In the genomic region with DNA sequence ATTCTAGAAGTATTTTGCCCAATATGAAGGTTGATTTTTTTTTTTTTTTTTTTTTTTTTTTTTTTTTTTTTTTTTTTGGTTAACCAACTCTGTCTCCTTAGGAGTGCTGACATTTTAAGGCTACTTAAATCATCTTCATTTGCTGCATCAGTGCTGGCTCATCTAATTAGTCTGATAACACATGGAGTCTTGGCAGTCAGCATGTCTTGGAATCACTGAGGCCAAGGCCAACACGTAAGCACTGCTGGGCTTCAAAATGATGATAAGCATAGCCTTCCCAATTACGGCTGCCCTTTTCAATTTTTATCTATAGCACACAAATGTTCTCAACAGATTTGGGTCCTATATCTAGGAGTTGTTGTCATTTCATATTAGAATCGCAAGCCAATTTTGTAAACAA, we compare ENCODE assay signal across 16 mouse cellular contexts.
"Had no signal": no experiment of that assay in that cellular context is flagged by ENCODE, and none has a peak within 500 bp of the region (broad histone marks: within the 10 kb centered on the region; RNA-seq: fewer than 3 reads in every experiment).

No protein-coding gene starts in this region.

- H3K4me1 ChIP-seq: liver, embryonic 13.5 days; midbrain, embryonic 13.5 days; neural tube, embryonic 13.5 days had no signal

- ATAC-seq: lung, postnatal 0 days; midbrain, embryonic 13.5 days had no signal

- H3K36me3 ChIP-seq: liver, embryonic 13.5 days; midbrain, embryonic 13.5 days; neural tube, embryonic 13.5 days had no signal

- H3K9me3 ChIP-seq: liver, embryonic 13.5 days; midbrain, embryonic 13.5 days; neural tube, embryonic 13.5 days had no signal

- H3K9ac ChIP-seq: liver, embryonic 13.5 days; lung, embryonic 14.5 days; midbrain, embryonic 13.5 days; neural tube, embryonic 13.5 days had no signal

- H3K27me3 ChIP-seq: liver, embryonic 13.5 days; midbrain, embryonic 13.5 days; neural tube, embryonic 13.5 days had no signal

- H3K4me2 ChIP-seq: liver, embryonic 13.5 days; lung, embryonic 14.5 days; midbrain, embryonic 13.5 days; neural tube, embryonic 13.5 days had no signal

- DNase-seq: kidney, adult 18-20 months; kidney, adult 9 months; kidney, postnatal 14 days; kidney, postnatal 4 days; liver, embryonic 13.5 days; lung, embryonic 14.5 days; right cerebral cortex, adult 18-20 months; right cerebral cortex, postnatal 14 days; right cerebral cortex, postnatal 4 days; thymus, postnatal 25 days had no signal

- H3K27ac ChIP-seq: liver, embryonic 13.5 days; macrophage; midbrain, embryonic 13.5 days; neural tube, embryonic 13.5 days; stomach, postnatal 0 days had no signal

- H3K4me3 ChIP-seq: liver, embryonic 13.5 days; midbrain, embryonic 13.5 days; myocyte; neural tube, embryonic 13.5 days had no signal
